Mouse (Mus musculus) gastrocnemius, postnatal 4 days (tissue): ENCODE measurements around the gene Prdm15. TPM values are rescaled to one million over a fixed set of nuclear protein-coding genes. Genes with fewer than 3 reads are reported as not detected.

Experiments
- DNase-seq, 2 experiments: peaks; one replicate each; pipeline ENCODE4 v3.0.0; 2021 to 2022; ENCODE audit warnings: low spot score in 2 of 2, mixed read lengths in 2 of 2
- long read RNA-seq, 2 experiments: library from polyadenylated mRNA; stranded (forward); transcript quantifications; one replicate each; pipeline ENCODE4 v2.0.0; 2021
- total RNA-seq, 2 experiments: library from RNA; stranded (reverse); gene quantifications; 2 replicates each; pipeline ENCODE4 v1.2.3; 2021

Prdm15 gene
- 10 to 100 TPM in 1 of 2 experiments, 1 to 10 TPM in 1; 8.9 to 12.1 TPM for total RNA-seq
- long read RNA-seq, experiment 1 = 0 reads
- long read RNA-seq, experiment 2, partial matches to known transcripts = 0 of 5 reads
- long read RNA-seq, experiment 2, other reads (novel, unspliced or antisense) = 5 of 5 reads

GRCm38 (mm10) chr16:97851741-97852319 is at the start of gene Prdm15:
Gene Prdm15 (minus strand): TSS chr16:97851850.
- DNase-seq = peak; percentile 84 to 92

- DNase-seq = peak in 1 of 2 experiments; percentile 48
Measured at GRCm38 (mm10) chr16:97897346-97898024, 45.8 kb upstream of the Prdm15 start.

GRCm38 (mm10) chr16:97887762-97888161 is 36.1 kb upstream of the Prdm15 start:
- no peak for DNase-seq

GRCm38 (mm10) chr16:97883696-97884095 is 32.0 kb upstream of the Prdm15 start:
- no peak for DNase-seq

- DNase-seq = no peak
Measured at GRCm38 (mm10) chr16:97882891-97883290, 31.2 kb upstream of the Prdm15 start.

- DNase-seq = peak in 1 of 2 experiments; percentile 34
Measured at GRCm38 (mm10) chr16:97879134-97879533, 27.5 kb upstream of the Prdm15 start.

- DNase-seq = no peak
Measured at GRCm38 (mm10) chr16:97877502-97877901, 25.9 kb upstream of the Prdm15 start.

GRCm38 (mm10) chr16:97875101-97875500 is 23.5 kb upstream of the Prdm15 start:
- no peak for DNase-seq

- DNase-seq = no peak
Measured at GRCm38 (mm10) chr16:97874376-97874775, 22.7 kb upstream of the Prdm15 start.

- no peak for DNase-seq
Measured at GRCm38 (mm10) chr16:97872657-97873056, 21.0 kb upstream of the Prdm15 start.

- DNase-seq = no peak
Measured at GRCm38 (mm10) chr16:97869193-97870102, 17.8 kb upstream of the Prdm15 start.

GRCm38 (mm10) chr16:97863932-97864467 is 12.3 kb upstream of the Prdm15 start:
- no peak for DNase-seq

- no peak for DNase-seq
Measured at GRCm38 (mm10) chr16:97856050-97856449, 4.4 kb upstream of the Prdm15 start.

- DNase-seq = peak; percentile 81 to 93
Measured at GRCm38 (mm10) chr16:97851061-97851740, 449 bp downstream of the Prdm15 start.

- DNase-seq = no peak
Measured at GRCm38 (mm10) chr16:97850667-97851060, 986 bp downstream of the Prdm15 start.

GRCm38 (mm10) chr16:97848832-97849231 is 2.8 kb downstream of the Prdm15 start:
- no peak for DNase-seq

- no peak for DNase-seq
Measured at GRCm38 (mm10) chr16:97844967-97845937, 6.4 kb downstream of the Prdm15 start.

GRCm38 (mm10) chr16:97832154-97832553 is 19.5 kb downstream of the Prdm15 start:
- no peak for DNase-seq

GRCm38 (mm10) chr16:97828207-97828606 is 23.4 kb downstream of the Prdm15 start:
- no peak for DNase-seq
